ENCODE assay signal across 8 mouse cellular contexts in genomic region chr5:136465770-136466406, GRCm38 (mm10).
DNase-seq lines count a peak whose midpoint lies in the region; ATAC-seq lines count a peak whose summit lies in the region.

No protein-coding gene starts in this region.

- H3K4me1 ChIP-seq in intestine, embryonic 15.5 days (replicated peaks) = peaks cover 35% of the 10 kb centered on the region
- H3K4me1 ChIP-seq in midbrain, embryonic 14.5 days (ENCODE audit: control insufficient read depth, insufficient read depth, low read length) = peaks cover 27% of the 10 kb centered on the region
- peaks cover 62% of the 10 kb centered on the region for H3K4me1 ChIP-seq in forebrain, embryonic 13.5 days

- no peaks in the 10 kb centered on the region for H3K9me3 ChIP-seq in intestine, embryonic 15.5 days
- H3K9me3 ChIP-seq in midbrain, embryonic 14.5 days (ENCODE audit: control insufficient read depth, low read length) = no peaks in the 10 kb centered on the region
- H3K9me3 ChIP-seq in forebrain, embryonic 13.5 days (replicated peaks) = no peaks in the 10 kb centered on the region

- no peak for ATAC-seq in intestine, embryonic 15.5 days
- no peak for ATAC-seq in midbrain, embryonic 14.5 days (ENCODE audit: low FRiP score, low TSS enrichment)
- ATAC-seq in forebrain, embryonic 13.5 days = no peak

- peak; percentile 47 to 61 for DNase-seq in cerebellum, adult 18-20 months
- DNase-seq in cerebellum, postnatal 4 days (ENCODE audit: low spot score in 2 of 2) = no peak
- peak; percentile 19 for DNase-seq in retina, postnatal 1 day
- DNase-seq in retina, embryonic 14.5 days (ENCODE audit: low spot score) = no peak
- DNase-seq in thymus, postnatal 14 days = peak; percentile 73
- no peak for DNase-seq in midbrain, embryonic 14.5 days

- H3K27me3 ChIP-seq in intestine, embryonic 15.5 days (replicated peaks) = no peaks in the 10 kb centered on the region
- H3K27me3 ChIP-seq in midbrain, embryonic 14.5 days (ENCODE audit: control insufficient read depth, insufficient read depth, low read length) = no peaks in the 10 kb centered on the region
- H3K27me3 ChIP-seq in forebrain, embryonic 13.5 days = no peaks in the 10 kb centered on the region

- 55% methylated on average over 11 of the region's 11 CpGs for WGBS in intestine, embryonic 15.5 days
- WGBS in midbrain, embryonic 14.5 days = 50% methylated on average over 11 of the region's 11 CpGs
- WGBS in forebrain, embryonic 13.5 days = 46% methylated on average over 11 of the region's 11 CpGs

- no peak overlapping the region for H3K9ac ChIP-seq in intestine, embryonic 15.5 days
- no peak overlapping the region for H3K9ac ChIP-seq in midbrain, embryonic 14.5 days (replicated peaks; ENCODE audit: low read length)
- no peak overlapping the region for H3K9ac ChIP-seq in forebrain, embryonic 13.5 days

- no peak overlapping the region for H3K4me3 ChIP-seq in intestine, embryonic 15.5 days (replicated peaks)
- no peak overlapping the region for H3K4me3 ChIP-seq in midbrain, embryonic 14.5 days (replicated peaks; ENCODE audit: low read depth, low read length)
- H3K4me3 ChIP-seq in forebrain, embryonic 13.5 days = no peak overlapping the region

- no peak overlapping the region for H3K4me2 ChIP-seq in intestine, embryonic 15.5 days (replicated peaks)
- no peak overlapping the region for H3K4me2 ChIP-seq in midbrain, embryonic 14.5 days (ENCODE audit: low read length)
- no peak overlapping the region for H3K4me2 ChIP-seq in forebrain, embryonic 13.5 days

- H3K36me3 ChIP-seq in intestine, embryonic 15.5 days = no peaks in the 10 kb centered on the region
- H3K36me3 ChIP-seq in midbrain, embryonic 14.5 days (ENCODE audit: control insufficient read depth, insufficient read depth, low read length) = no peaks in the 10 kb centered on the region
- H3K36me3 ChIP-seq in forebrain, embryonic 13.5 days (ENCODE audit: poor library complexity, severe bottlenecking) = peaks cover 3% of the 10 kb centered on the region; the same call in 1 of the 2 replicates

- H3K27ac ChIP-seq in intestine, embryonic 15.5 days = 0 out of 2 replicates have a peak overlapping the region, but pooled peaks have one; percentile 37
- H3K27ac ChIP-seq in midbrain, embryonic 14.5 days (replicated peaks; ENCODE audit: low read depth, low read length) = no peak overlapping the region
- H3K27ac ChIP-seq in forebrain, embryonic 13.5 days = no peak overlapping the region

Comparison
In these comparisons a context has a peak if more than half of its experiments do, and no peak if none do; other contexts are left out.
1. DNase-seq: peak in cerebellum, adult 18-20 months (2 of 2), retina, postnatal 1 day (single experiment) and thymus, postnatal 14 days (single experiment); none in cerebellum, postnatal 4 days (0 of 2), retina, embryonic 14.5 days (single experiment) and midbrain, embryonic 14.5 days (single experiment).